Mouse (Mus musculus): ENCODE measurements at regions not wholly inside any gene's neighbourhood (a gene's known extent, or its start where the extent isn't known, plus 50 kb on each side); places are given as distances from the start of the nearest gene placed in this dataset.

GRCm38 (mm10) chr12:15741219-15741618, 75.5 kb downstream of the Trib2 start:
- no peak for DNase-seq (ENCODE audit: low read depth, low spot score)

- DNase-seq (ENCODE audit: low read depth, low spot score): no peak
Measured at GRCm38 (mm10) chr12:15738989-15739388, 77.7 kb downstream of the Trib2 start.

- DNase-seq (ENCODE audit: low read depth, low spot score): peak; percentile 31
Measured at GRCm38 (mm10) chr12:15731261-15731660, 85.5 kb downstream of the Trib2 start.

GRCm38 (mm10) chr12:15729696-15730095, 87.0 kb downstream of the Trib2 start:
- peak; percentile 27 for DNase-seq (ENCODE audit: low read depth, low spot score)

- no peak for DNase-seq (ENCODE audit: low read depth, low spot score)
Measured at GRCm38 (mm10) chr12:15723529-15723928, 93.2 kb downstream of the Trib2 start.

GRCm38 (mm10) chr12:15722161-15722560, 94.6 kb downstream of the Trib2 start:
- no peak for DNase-seq (ENCODE audit: low read depth, low spot score)

- no peak for DNase-seq (ENCODE audit: low read depth, low spot score)
Measured at GRCm38 (mm10) chr12:15720171-15720570, 96.6 kb downstream of the Trib2 start.

- no peak for DNase-seq (ENCODE audit: low read depth, low spot score)
Measured at GRCm38 (mm10) chr12:15718827-15719226, 97.9 kb downstream of the Trib2 start.

- DNase-seq (ENCODE audit: low read depth, low spot score): peak; percentile 42
Measured at GRCm38 (mm10) chr12:15717989-15718388, 98.7 kb downstream of the Trib2 start.

GRCm38 (mm10) chr12:15717342-15717741, 99.4 kb downstream of the Trib2 start:
- no peak for DNase-seq (ENCODE audit: low read depth, low spot score)

- DNase-seq (ENCODE audit: low read depth, low spot score): no peak
Measured at GRCm38 (mm10) chr12:15713623-15714022, 103.1 kb downstream of the Trib2 start.

- no peak for DNase-seq (ENCODE audit: low read depth, low spot score)
Measured at GRCm38 (mm10) chr12:15707570-15708095, 109.1 kb downstream of the Trib2 start.

- DNase-seq (ENCODE audit: low read depth, low spot score): peak; percentile 86
Measured at GRCm38 (mm10) chr12:15704412-15704811, 112.3 kb downstream of the Trib2 start.

GRCm38 (mm10) chr12:15702137-15702536, 114.6 kb downstream of the Trib2 start:
- no peak for DNase-seq (ENCODE audit: low read depth, low spot score)

GRCm38 (mm10) chr12:15698829-15699228, 117.9 kb downstream of the Trib2 start:
- DNase-seq (ENCODE audit: low read depth, low spot score): peak; percentile 36

- DNase-seq (ENCODE audit: low read depth, low spot score): peak; percentile 60
Measured at GRCm38 (mm10) chr12:15698042-15698771, 118.5 kb downstream of the Trib2 start.

- DNase-seq (ENCODE audit: low read depth, low spot score): no peak
Measured at GRCm38 (mm10) chr12:15688342-15688741, 128.4 kb downstream of the Trib2 start.

- DNase-seq (ENCODE audit: low read depth, low spot score): no peak
Measured at GRCm38 (mm10) chr12:15684311-15684710, 132.4 kb downstream of the Trib2 start.

- no peak for DNase-seq (ENCODE audit: low read depth, low spot score)
Measured at GRCm38 (mm10) chr12:15681678-15682355, 134.9 kb downstream of the Trib2 start.

- no peak for DNase-seq (ENCODE audit: low read depth, low spot score)
Measured at GRCm38 (mm10) chr12:15676127-15676526, 140.6 kb downstream of the Trib2 start.

GRCm38 (mm10) chr12:15659755-15660154, 157.0 kb downstream of the Trib2 start:
- no peak for DNase-seq (ENCODE audit: low read depth, low spot score)

GRCm38 (mm10) chr12:15659332-15659731, 157.4 kb downstream of the Trib2 start:
- no peak for DNase-seq (ENCODE audit: low read depth, low spot score)

GRCm38 (mm10) chr12:15657748-15658251, 158.9 kb downstream of the Trib2 start:
- no peak for DNase-seq (ENCODE audit: low read depth, low spot score)

Data from skeletal muscle tissue, adult 2 months (tissue).